18 mouse cellular contexts compared by ENCODE assay signal in the genomic region with DNA sequence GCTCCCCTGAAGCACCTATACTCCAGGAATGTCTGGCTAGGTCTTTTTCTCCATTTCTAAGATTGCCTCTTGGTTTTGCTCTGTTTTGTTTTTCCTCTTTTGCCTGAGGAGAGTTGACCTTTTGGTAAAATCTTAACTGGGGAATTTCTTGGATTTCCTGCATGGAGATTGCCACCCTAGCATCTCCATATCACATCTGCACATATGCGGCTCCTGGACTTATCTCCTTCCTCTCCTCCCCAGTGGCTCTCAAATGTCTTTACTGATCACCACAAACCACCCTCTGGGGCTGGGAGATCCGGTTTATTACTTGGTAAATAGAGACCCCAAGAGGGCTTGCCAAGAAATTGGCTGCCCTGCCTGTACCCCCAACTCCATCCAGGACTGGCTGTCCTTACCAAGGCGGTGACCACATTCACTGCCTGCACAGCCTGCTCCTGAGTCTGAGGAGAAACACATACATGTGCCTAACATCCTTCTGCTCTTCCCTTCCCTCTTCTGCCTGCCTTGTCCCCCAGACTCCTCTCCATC.
A peak's percentile ranks its signal among the peaks of the same experiment; 100 is the strongest.
DNase-seq lines count a peak whose midpoint lies in the region; ATAC-seq and TF ChIP-seq lines count a peak whose summit lies in the region.
"Had no signal": no experiment of that assay in that cellular context is flagged by ENCODE, and none has a peak within 500 bp of the region (broad histone marks: within the 10 kb centered on the region; RNA-seq: fewer than 3 reads in every experiment).

No protein-coding gene starts in this region.

- no peaks in the 10 kb centered on the region for H3K36me3 ChIP-seq in embryonic facial prominence, embryonic 14.5 days (ENCODE audit: control insufficient read depth, insufficient read depth, low read length)
- no peaks in the 10 kb centered on the region for H3K36me3 ChIP-seq in embryonic facial prominence, embryonic 10.5 days (replicated peaks)
- H3K36me3 ChIP-seq in liver, embryonic 11.5 days (ENCODE audit: control insufficient read depth, insufficient read depth, low read length) = no peaks in the 10 kb centered on the region
- no peaks in the 10 kb centered on the region for H3K36me3 ChIP-seq in thymus, adult 2 months (ENCODE audit: control insufficient read depth, insufficient read depth, low read length)
- H3K36me3 ChIP-seq: heart, embryonic 13.5 days; hindbrain, embryonic 13.5 days had no signal

- H3K9me3 ChIP-seq in embryonic facial prominence, embryonic 14.5 days (ENCODE audit: control insufficient read depth, low read length) = no peaks in the 10 kb centered on the region
- no peaks in the 10 kb centered on the region for H3K9me3 ChIP-seq in embryonic facial prominence, embryonic 10.5 days
- no peaks in the 10 kb centered on the region for H3K9me3 ChIP-seq in liver, embryonic 11.5 days (ENCODE audit: control insufficient read depth, low read length)
- H3K9me3 ChIP-seq: heart, embryonic 13.5 days; hindbrain, embryonic 13.5 days had no signal

- no peak overlapping the region for H3K9ac ChIP-seq in embryonic facial prominence, embryonic 14.5 days (ENCODE audit: low read depth, low read length)
- H3K9ac ChIP-seq in liver, embryonic 11.5 days (ENCODE audit: low read depth, low read length) = no peak overlapping the region
- H3K9ac ChIP-seq: forebrain, postnatal 0 days; heart, embryonic 13.5 days; hindbrain, embryonic 13.5 days had no signal

- H3K27ac ChIP-seq in embryonic facial prominence, embryonic 14.5 days (replicated peaks; ENCODE audit: low read depth, low read length) = no peak overlapping the region
- no peak overlapping the region for H3K27ac ChIP-seq in embryonic facial prominence, embryonic 10.5 days (replicated peaks)
- no peak overlapping the region for H3K27ac ChIP-seq in liver, embryonic 11.5 days (ENCODE audit: low read depth, low read length)
- peak overlapping the region; percentile 67 for H3K27ac ChIP-seq in thymus, adult 2 months (ENCODE audit: control insufficient read depth, insufficient read depth, low read length)
- H3K27ac ChIP-seq: heart, embryonic 13.5 days; hindbrain, embryonic 13.5 days had no signal

- peaks cover 3% of the 10 kb centered on the region; the same call in 1 of the 2 replicates for H3K4me1 ChIP-seq in embryonic facial prominence, embryonic 14.5 days (ENCODE audit: control insufficient read depth, insufficient read depth, low read length)
- no peaks in the 10 kb centered on the region; the same call in 1 of the 2 replicates for H3K4me1 ChIP-seq in embryonic facial prominence, embryonic 10.5 days
- H3K4me1 ChIP-seq in liver, embryonic 11.5 days (replicated peaks; ENCODE audit: control insufficient read depth, insufficient read depth, low read length) = no peaks in the 10 kb centered on the region
- peaks cover 42% of the 10 kb centered on the region for H3K4me1 ChIP-seq in thymus, adult 2 months (replicated peaks; ENCODE audit: control insufficient read depth, insufficient read depth, low read length)
- H3K4me1 ChIP-seq: hindbrain, embryonic 13.5 days had no signal

- no peak for TF ChIP-seq POLR2A in thymus, adult 2 months (IDR thresholded peaks at IDR 0.05; ENCODE audit: control insufficient read depth, extremely low read depth, insufficient read depth, low read length, poor library complexity)

- TF ChIP-seq CTCF in thymus, adult 2 months (IDR thresholded peaks at IDR 0.05; ENCODE audit: borderline replicate concordance, control insufficient read depth, extremely low read depth, insufficient read depth, low read length, poor library complexity) = no peak

- 41% methylated on average over 3 of the region's 3 CpGs for WGBS in embryonic facial prominence, embryonic 14.5 days
- 75% methylated on average over 3 of the region's 3 CpGs for WGBS in embryonic facial prominence, embryonic 10.5 days
- 29% methylated on average over 3 of the region's 3 CpGs for WGBS in liver, embryonic 11.5 days
- 59% methylated on average over 3 of the region's 3 CpGs for WGBS in thymus, adult 2 months

- peak; percentile 54 for DNase-seq in embryonic facial prominence, embryonic 14.5 days (ENCODE audit: low spot score)
- no peak for DNase-seq in embryonic facial prominence, embryonic 10.5 days (ENCODE audit: low spot score)
- DNase-seq in liver = peak; percentile 14
- no peak for DNase-seq in liver, embryonic 11.5 days (ENCODE audit: low spot score)
- DNase-seq in thymus, adult 2 months = peak; percentile 43
- no peak for DNase-seq in thymus, postnatal 0 days (ENCODE audit: low spot score)
- DNase-seq in frontal cortex, postnatal 14 days (ENCODE audit: low spot score in 2 of 2) = no peak
- no peak for DNase-seq in neural tube, embryonic 10.5 days (ENCODE audit: extremely low spot score, low spot score)
- DNase-seq: cerebellum, postnatal 14 days; forebrain, postnatal 0 days; gastrocnemius, postnatal 14 days; layer of hippocampus, postnatal 36 days; lung, adult 18-20 months; right cerebral cortex, adult 18-20 months had no signal

- H3K4me2 ChIP-seq in embryonic facial prominence, embryonic 14.5 days (ENCODE audit: low read depth, low read length) = no peak overlapping the region
- no peak overlapping the region for H3K4me2 ChIP-seq in liver, embryonic 11.5 days
- H3K4me2 ChIP-seq: heart, embryonic 13.5 days; hindbrain, embryonic 13.5 days; midbrain, embryonic 11.5 days had no signal

- no peaks in the 10 kb centered on the region for H3K27me3 ChIP-seq in embryonic facial prominence, embryonic 14.5 days (replicated peaks; ENCODE audit: control insufficient read depth, insufficient read depth, low read length)
- no peaks in the 10 kb centered on the region for H3K27me3 ChIP-seq in embryonic facial prominence, embryonic 10.5 days (replicated peaks; ENCODE audit: low read depth, poor library complexity, severe bottlenecking)
- H3K27me3 ChIP-seq in liver, embryonic 11.5 days (replicated peaks; ENCODE audit: control insufficient read depth, insufficient read depth, low read length) = no peaks in the 10 kb centered on the region
- H3K27me3 ChIP-seq in thymus, adult 2 months (ENCODE audit: control insufficient read depth, insufficient read depth, low read length) = no peaks in the 10 kb centered on the region
- H3K27me3 ChIP-seq: heart, embryonic 13.5 days; hindbrain, embryonic 13.5 days had no signal

- ATAC-seq in embryonic facial prominence, embryonic 14.5 days (ENCODE audit: low read depth) = no peak
- ATAC-seq in liver, embryonic 11.5 days (replicated peaks; ENCODE audit: low FRiP score) = no peak
- ATAC-seq: forebrain, postnatal 0 days; intestine, embryonic 16.5 days had no signal

- H3K4me3 ChIP-seq in embryonic facial prominence, embryonic 14.5 days (ENCODE audit: low read depth, low read length) = no peak overlapping the region
- H3K4me3 ChIP-seq in embryonic facial prominence, embryonic 10.5 days = no peak overlapping the region
- H3K4me3 ChIP-seq in liver, embryonic 11.5 days (ENCODE audit: low read depth, low read length) = no peak overlapping the region
- 0 out of 2 replicates have a peak overlapping the region, but pooled peaks have one; percentile 3 for H3K4me3 ChIP-seq in thymus, adult 2 months (ENCODE audit: control insufficient read depth, insufficient read depth, low read length)
- H3K4me3 ChIP-seq: heart, embryonic 13.5 days; hindbrain, embryonic 13.5 days had no signal

Comparison
In these comparisons a context has a peak if more than half of its experiments do, and no peak if none do; other contexts are left out.
1. DNase-seq: peak in embryonic facial prominence, embryonic 14.5 days (single experiment), liver (single experiment) and thymus, adult 2 months (single experiment); none in embryonic facial prominence, embryonic 10.5 days (single experiment), liver, embryonic 11.5 days (single experiment), thymus, postnatal 0 days (single experiment), frontal cortex, postnatal 14 days (0 of 2) and neural tube, embryonic 10.5 days (single experiment).